Comparison of ENCODE assay signal across 8 mouse cellular contexts in genomic region chr2:151039232-151039695, GRCm38 (mm10). TPM values are rescaled to one million over a fixed set of nuclear protein-coding genes. Genes with fewer than 3 reads are reported as not detected.
DNase-seq lines count a peak whose midpoint lies in the region; ATAC-seq and TF ChIP-seq lines count a peak whose summit lies in the region.

Gene Ninl, minus strand, starts transcription at chr2:151039382.
Gene Nanp, minus strand, starts transcription at chr2:151039398.

- H3K27me3 ChIP-seq in embryonic facial prominence, embryonic 13.5 days, result no peaks in the 10 kb centered on the region
- H3K27me3 ChIP-seq in kidney, adult 2 months (replicated peaks; ENCODE audit: control insufficient read depth, insufficient read depth, low read length), result no peaks in the 10 kb centered on the region
- no peaks in the 10 kb centered on the region for H3K27me3 ChIP-seq in limb, embryonic 12.5 days
- H3K27me3 ChIP-seq in midbrain, embryonic 15.5 days (replicated peaks), result no peaks in the 10 kb centered on the region
- H3K27me3 ChIP-seq in spleen, adult 2 months (ENCODE audit: control insufficient read depth, insufficient read depth, low read length), result no peaks in the 10 kb centered on the region

- H3K4me1 ChIP-seq in embryonic facial prominence, embryonic 13.5 days, result peaks cover 8% of the 10 kb centered on the region
- H3K4me1 ChIP-seq in kidney, adult 2 months (ENCODE audit: control insufficient read depth, insufficient read depth, low read length), result peaks cover 7% of the 10 kb centered on the region
- peaks cover 16% of the 10 kb centered on the region for H3K4me1 ChIP-seq in limb, embryonic 12.5 days (replicated peaks)
- H3K4me1 ChIP-seq in midbrain, embryonic 15.5 days, result peaks cover 21% of the 10 kb centered on the region
- no peaks in the 10 kb centered on the region for H3K4me1 ChIP-seq in spleen, adult 2 months (ENCODE audit: control insufficient read depth, insufficient read depth, insufficient read length)

- peak; percentile 92 for ATAC-seq in embryonic facial prominence, embryonic 13.5 days (ENCODE audit: insufficient number of reproducible peaks, insufficient read depth, low FRiP score, low TSS enrichment, low read depth)
- ATAC-seq in limb, embryonic 12.5 days (ENCODE audit: insufficient number of reproducible peaks, insufficient read depth, low FRiP score, low TSS enrichment, low read depth), result peak; percentile 96
- ATAC-seq in midbrain, embryonic 15.5 days (replicated peaks), result peak; percentile 97

- TF ChIP-seq POLR2A in kidney, adult 2 months (IDR thresholded peaks at IDR 0.05; ENCODE audit: low read depth, low read length), result no peak
- TF ChIP-seq POLR2A in spleen, adult 2 months (IDR thresholded peaks at IDR 0.05; ENCODE audit: low read depth, low read length), result no peak; the same call in 1 of the 2 replicates

- H3K4me2 ChIP-seq in embryonic facial prominence, embryonic 13.5 days, result peak within 1 kb of the TSS; percentile 79
- peak within 1 kb of the TSS; percentile 75 for H3K4me2 ChIP-seq in limb, embryonic 12.5 days
- peak within 1 kb of the TSS; percentile 71 for H3K4me2 ChIP-seq in midbrain, embryonic 15.5 days

- peak within 1 kb of the TSS; percentile 96 for H3K4me3 ChIP-seq in embryonic facial prominence, embryonic 13.5 days
- H3K4me3 ChIP-seq in kidney, adult 2 months (ENCODE audit: insufficient read depth, low read depth, low read length), result peak within 1 kb of the TSS; percentile 67
- peak within 1 kb of the TSS; percentile 79 for H3K4me3 ChIP-seq in limb, embryonic 12.5 days (replicated peaks)
- H3K4me3 ChIP-seq in midbrain, embryonic 15.5 days, result peak within 1 kb of the TSS; percentile 70
- H3K4me3 ChIP-seq in spleen, adult 2 months (ENCODE audit: extremely low read depth, insufficient read depth, insufficient read length), result peak within 1 kb of the TSS; percentile 82

- no peaks in the 10 kb centered on the region for H3K36me3 ChIP-seq in embryonic facial prominence, embryonic 13.5 days
- no peaks in the 10 kb centered on the region for H3K36me3 ChIP-seq in kidney, adult 2 months (ENCODE audit: control insufficient read depth, insufficient read depth, low read length)
- H3K36me3 ChIP-seq in limb, embryonic 12.5 days, result peaks cover 3% of the 10 kb centered on the region; the same call in 1 of the 2 replicates
- no peaks in the 10 kb centered on the region for H3K36me3 ChIP-seq in midbrain, embryonic 15.5 days (replicated peaks)
- H3K36me3 ChIP-seq in spleen, adult 2 months (ENCODE audit: control insufficient read depth, insufficient read depth, low read length), result no peaks in the 10 kb centered on the region

- peak within 1 kb of the TSS; percentile 100 for H3K9ac ChIP-seq in embryonic facial prominence, embryonic 13.5 days
- H3K9ac ChIP-seq in limb, embryonic 12.5 days (replicated peaks), result peak within 1 kb of the TSS; percentile 97
- H3K9ac ChIP-seq in midbrain, embryonic 15.5 days, result peak within 1 kb of the TSS; percentile 87

- no peak for TF ChIP-seq CTCF in kidney, adult 2 months (conservative IDR thresholded peaks at IDR 0.05; ENCODE audit: insufficient read depth, insufficient read length, low read depth, low read length)
- no peak for TF ChIP-seq CTCF in spleen, adult 2 months (IDR thresholded peaks at IDR 0.05; ENCODE audit: extremely low read depth, insufficient read depth, insufficient read length, insufficient replicate concordance)

- 2% methylated on average over 34 of the region's 34 CpGs for WGBS in embryonic facial prominence, embryonic 13.5 days
- WGBS in kidney, adult 2 months, result under 1% methylated on average over 34 of the region's 34 CpGs
- 1% methylated on average over 34 of the region's 34 CpGs for WGBS in limb, embryonic 12.5 days
- 1% methylated on average over 32 of the region's 34 CpGs for WGBS in midbrain, embryonic 15.5 days
- WGBS in spleen, adult 2 months, result 1% methylated on average over 34 of the region's 34 CpGs

- peak within 1 kb of the TSS; percentile 78 for H3K27ac ChIP-seq in embryonic facial prominence, embryonic 13.5 days
- H3K27ac ChIP-seq in kidney, adult 2 months (ENCODE audit: insufficient read depth, low read depth, low read length), result peak within 1 kb of the TSS; percentile 36; the same call in 1 of the 2 replicates
- H3K27ac ChIP-seq in limb, embryonic 12.5 days, result peak within 1 kb of the TSS; percentile 90
- H3K27ac ChIP-seq in midbrain, embryonic 15.5 days, result peak within 1 kb of the TSS; percentile 84
- H3K27ac ChIP-seq in spleen, adult 2 months (ENCODE audit: insufficient read depth, low read length), result peak within 1 kb of the TSS; percentile 62

- peak; percentile 94 for DNase-seq in 3134 (ENCODE audit: extremely low read depth, insufficient read length, low spot score)
- DNase-seq in adrenal gland, postnatal 36 days, result peak; percentile 94 to 96
- peak; percentile 94 to 95 for DNase-seq in heart, adult 18-20 months
- peak; percentile 96 for DNase-seq in kidney, adult 2 months
- DNase-seq in spleen, adult 2 months (ENCODE audit: low read depth in 1 of 2, low spot score in 2 of 2), result peak; percentile 85 to 92

- H3K9me3 ChIP-seq in embryonic facial prominence, embryonic 13.5 days, result 0 out of 2 replicates have a peak, but pooled peaks cover 3% of the 10 kb centered on the region
- H3K9me3 ChIP-seq in limb, embryonic 12.5 days, result no peaks in the 10 kb centered on the region
- H3K9me3 ChIP-seq in midbrain, embryonic 15.5 days, result no peaks in the 10 kb centered on the region

RNA-seq across cellular contexts. Expression of gene Ninl, which starts in this region (rescaled TPM):
- total RNA-seq in adrenal gland, postnatal 36 days (2021), result 10 to 100 TPM; 15.4 to 24.7 TPM
- 8.4 and 11.1 TPM in 2 replicates for polyA plus RNA-seq in embryonic facial prominence, embryonic 13.5 days (2015; fragmentation: Nextera tagmentation; extraction: Ambion mirVana)
- 1 to 10 TPM; 2.3 to 3.3 TPM for total RNA-seq in heart, adult 18-20 months (2021)
- polyA plus RNA-seq in kidney, adult 2 months (2012; rRNA removed), result 11.5 and 11.7 TPM in 2 replicates
- polyA plus RNA-seq in limb, embryonic 12.5 days (2016; fragmentation: Nextera tagmentation; extraction: Ambion mirVana), result 13.2 and 14.5 TPM in 2 replicates
- polyA plus RNA-seq in midbrain, embryonic 15.5 days (2015; fragmentation: Nextera tagmentation; extraction: Ambion mirVana), result 4.2 and 4.4 TPM in 2 replicates
- 1.8 and 2.1 TPM in 2 replicates for polyA plus RNA-seq in spleen, adult 2 months (2012; rRNA removed)

RNA-seq across cellular contexts. Expression of gene Nanp, which starts in this region (rescaled TPM):
- total RNA-seq in adrenal gland, postnatal 36 days (2021), result 10 to 100 TPM in 1 of 2 experiments, 1 to 10 TPM in 1; 8.7 to 11.1 TPM
- 52.5 and 53.9 TPM in 2 replicates for polyA plus RNA-seq in embryonic facial prominence, embryonic 13.5 days (2015; fragmentation: Nextera tagmentation; extraction: Ambion mirVana)
- 1 to 10 TPM in 1 of 2 experiments, under 1 TPM in 1; 0.69 to 1.8 TPM for total RNA-seq in heart, adult 18-20 months (2021)
- polyA plus RNA-seq in kidney, adult 2 months (2012; rRNA removed), result 4.0 and 6.1 TPM in 2 replicates
- 51.4 and 53.4 TPM in 2 replicates for polyA plus RNA-seq in limb, embryonic 12.5 days (2016; fragmentation: Nextera tagmentation; extraction: Ambion mirVana)
- 29.7 and 31.0 TPM in 2 replicates for polyA plus RNA-seq in midbrain, embryonic 15.5 days (2015; fragmentation: Nextera tagmentation; extraction: Ambion mirVana)
- polyA plus RNA-seq in spleen, adult 2 months (2012; rRNA removed), result 1.5 and 1.6 TPM in 2 replicates

Comparison
In these comparisons a context has a peak if more than half of its experiments do, and no peak if none do; other contexts are left out.
1. Peak in every context shown above with its lines: DNase-seq, ATAC-seq, H3K4me3 ChIP-seq and H3K27ac ChIP-seq.
2. H3K27ac ChIP-seq: peak in every context shown above with its lines; median percentile 90 in limb, embryonic 12.5 days; 84 in midbrain, embryonic 15.5 days; 78 in embryonic facial prominence, embryonic 13.5 days; 62 in spleen, adult 2 months; 36 in kidney, adult 2 months.